Mouse (Mus musculus) embryo, embryonic 9.5 days (tissue): ENCODE data around the gene Ccdc181.
A peak's percentile ranks its signal among the peaks of the same experiment; 100 is the strongest.
"Not testable (repeated sequence)": the region's sequence is repeated elsewhere in the genome, so short reads cannot be mapped to it uniquely, and the experiment has no call there.

Source experiments
- DNase-seq: peaks from one replicate; pipeline ENCODE4 v3.0.0-alpha.2; 2017; ENCODE audit errors: extremely low spot score

Gene Ccdc181

DNA sequence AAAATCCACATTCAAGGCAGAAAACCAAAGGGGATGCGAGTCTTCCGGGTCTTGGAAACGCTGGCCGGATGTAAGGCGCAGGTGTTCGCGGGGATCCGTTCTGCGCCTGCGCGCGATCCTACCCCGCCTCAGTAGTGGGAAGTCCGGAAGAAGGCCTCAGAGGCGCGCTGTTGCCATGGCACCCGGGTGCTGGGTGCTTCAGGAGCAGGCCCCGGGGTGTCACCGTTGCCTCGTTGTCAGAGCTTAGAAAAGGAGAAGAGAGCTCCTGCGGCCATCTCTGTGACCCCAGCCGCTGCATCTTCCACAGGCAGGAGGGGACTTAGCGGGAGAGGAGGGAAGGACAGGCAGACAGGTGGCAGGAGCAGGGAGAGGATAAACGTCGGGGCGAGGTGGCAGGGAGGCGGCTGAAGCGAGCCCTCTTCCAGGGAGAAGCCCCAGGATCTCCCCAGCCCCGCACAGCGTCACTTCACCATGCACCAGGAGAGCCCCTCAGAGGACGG, at the start of gene Ccdc181:
Gene Ccdc181, plus strand, starts transcription at position 131 of the 500 bp plus-strand sequence.
- DNase-seq = peak; percentile 88

DNA sequence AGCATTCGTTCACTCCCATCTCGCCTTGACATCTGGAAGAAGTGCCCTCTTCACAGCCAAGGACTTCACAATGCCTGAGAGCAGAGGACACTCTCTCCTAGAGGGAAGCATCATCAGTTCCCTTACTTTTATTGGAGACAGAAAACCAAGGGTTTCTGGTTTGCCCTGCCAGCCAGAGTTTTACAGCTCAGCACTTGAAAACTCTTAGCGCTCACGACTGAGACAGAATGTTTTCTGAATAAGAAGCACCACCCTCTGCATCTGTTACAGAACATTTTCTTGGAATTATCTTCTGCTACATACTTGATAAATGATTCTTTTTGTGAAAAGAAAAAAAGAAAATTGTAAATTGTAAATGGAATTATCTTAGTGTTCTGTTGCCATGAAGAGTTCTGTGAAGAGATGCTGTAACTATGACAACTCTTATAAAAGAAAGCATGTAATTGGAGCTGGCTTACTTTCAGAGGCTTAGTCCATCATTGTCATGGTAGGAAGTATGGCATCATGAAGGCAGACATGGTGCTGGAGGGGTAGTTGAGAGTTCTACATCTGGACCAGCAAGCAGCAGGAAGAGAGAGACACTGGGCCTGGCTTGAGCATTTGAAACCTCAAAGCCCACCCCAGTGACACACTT, 43.3 kb upstream of the Ccdc181 start:
- DNase-seq = not testable (repeated sequence)

- no peak for DNase-seq
Measured at GRCm38 (mm10) chr1:164233447-164233846, 41.9 kb upstream of the Ccdc181 start.

DNA sequence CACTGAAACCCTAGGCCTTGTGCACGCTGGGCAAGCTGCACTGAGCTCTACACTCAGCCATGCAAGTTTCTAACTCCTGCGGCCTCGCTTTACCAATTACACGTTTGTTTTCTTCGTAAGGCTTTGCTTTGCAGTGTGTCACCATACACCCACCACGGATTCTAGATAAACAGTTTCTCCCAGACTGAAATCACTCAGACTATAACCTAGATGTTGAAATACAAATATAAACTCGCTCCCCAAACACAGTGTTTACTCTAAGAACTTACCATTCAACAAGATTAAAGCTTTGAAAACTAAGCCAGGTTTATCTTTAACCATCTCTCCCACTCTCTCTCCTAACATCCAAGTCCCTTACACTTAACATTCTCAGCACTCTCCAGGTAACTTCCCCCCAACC, 40.3 kb upstream of the Ccdc181 start:
- DNase-seq = no peak

- DNase-seq = no peak
Measured at GRCm38 (mm10) chr1:164236078-164236477, 39.3 kb upstream of the Ccdc181 start.

- no peak for DNase-seq
Measured at GRCm38 (mm10) chr1:164241494-164241893, 33.9 kb upstream of the Ccdc181 start.

DNA sequence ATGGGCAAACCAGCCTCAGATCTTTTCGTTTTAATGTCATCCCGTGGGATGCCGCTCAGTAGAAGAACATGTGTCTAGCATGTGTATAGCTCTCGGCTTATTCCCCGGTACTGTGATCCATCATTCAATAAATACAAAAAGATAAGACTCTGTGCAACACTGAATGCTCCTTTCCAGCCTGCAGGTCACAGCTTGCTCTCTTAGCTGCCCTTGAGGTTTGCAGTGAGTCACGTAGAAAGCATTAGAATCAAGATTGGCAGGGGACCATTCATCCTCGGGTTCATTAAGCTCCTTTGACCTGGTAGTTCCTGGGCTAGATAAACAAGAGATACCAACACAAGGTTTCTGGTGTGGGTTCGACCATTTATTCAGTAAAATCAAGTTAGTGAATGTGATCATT, 32.6 kb upstream of the Ccdc181 start:
- DNase-seq = no peak

DNA sequence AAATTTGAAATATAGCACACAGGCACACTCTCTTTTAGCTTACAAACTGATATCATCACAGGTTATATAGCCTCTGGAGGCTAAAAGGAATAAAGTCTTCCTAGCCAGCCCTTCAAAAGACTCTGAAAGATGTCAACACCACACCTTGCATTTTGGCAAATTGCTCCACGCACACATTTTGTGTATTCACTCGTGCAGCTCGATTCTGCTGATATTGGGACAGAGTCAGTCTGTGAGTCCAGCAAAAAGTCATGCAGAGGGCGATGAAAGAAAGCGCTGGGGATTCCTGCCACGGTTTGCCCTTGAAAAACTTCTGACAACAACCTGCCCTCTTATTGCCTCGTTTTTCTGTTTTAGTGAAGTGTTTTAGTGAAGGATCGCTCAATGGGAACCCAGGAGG, 27.9 kb upstream of the Ccdc181 start:
- no peak for DNase-seq

DNA sequence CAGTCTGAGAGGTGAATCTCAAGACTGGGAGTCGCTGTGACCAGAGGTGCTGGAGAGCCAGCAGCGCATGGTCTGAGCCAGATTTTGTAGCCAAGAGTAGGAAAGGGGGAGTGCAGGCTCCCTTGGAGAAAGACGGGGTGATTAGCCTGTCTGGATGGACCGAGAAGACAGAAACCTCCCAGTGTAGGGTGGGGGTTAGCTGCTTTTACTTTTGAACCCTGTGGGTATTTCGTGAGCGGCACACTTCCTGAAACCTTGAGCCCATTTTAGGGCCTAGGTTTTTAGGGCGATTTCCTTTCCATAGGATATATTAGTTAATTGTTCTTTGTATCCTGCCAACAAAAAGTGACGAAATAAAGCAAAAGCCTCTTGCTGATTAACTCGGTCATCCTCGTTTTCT, 27.4 kb upstream of the Ccdc181 start:
- DNase-seq = peak; percentile 42

DNA sequence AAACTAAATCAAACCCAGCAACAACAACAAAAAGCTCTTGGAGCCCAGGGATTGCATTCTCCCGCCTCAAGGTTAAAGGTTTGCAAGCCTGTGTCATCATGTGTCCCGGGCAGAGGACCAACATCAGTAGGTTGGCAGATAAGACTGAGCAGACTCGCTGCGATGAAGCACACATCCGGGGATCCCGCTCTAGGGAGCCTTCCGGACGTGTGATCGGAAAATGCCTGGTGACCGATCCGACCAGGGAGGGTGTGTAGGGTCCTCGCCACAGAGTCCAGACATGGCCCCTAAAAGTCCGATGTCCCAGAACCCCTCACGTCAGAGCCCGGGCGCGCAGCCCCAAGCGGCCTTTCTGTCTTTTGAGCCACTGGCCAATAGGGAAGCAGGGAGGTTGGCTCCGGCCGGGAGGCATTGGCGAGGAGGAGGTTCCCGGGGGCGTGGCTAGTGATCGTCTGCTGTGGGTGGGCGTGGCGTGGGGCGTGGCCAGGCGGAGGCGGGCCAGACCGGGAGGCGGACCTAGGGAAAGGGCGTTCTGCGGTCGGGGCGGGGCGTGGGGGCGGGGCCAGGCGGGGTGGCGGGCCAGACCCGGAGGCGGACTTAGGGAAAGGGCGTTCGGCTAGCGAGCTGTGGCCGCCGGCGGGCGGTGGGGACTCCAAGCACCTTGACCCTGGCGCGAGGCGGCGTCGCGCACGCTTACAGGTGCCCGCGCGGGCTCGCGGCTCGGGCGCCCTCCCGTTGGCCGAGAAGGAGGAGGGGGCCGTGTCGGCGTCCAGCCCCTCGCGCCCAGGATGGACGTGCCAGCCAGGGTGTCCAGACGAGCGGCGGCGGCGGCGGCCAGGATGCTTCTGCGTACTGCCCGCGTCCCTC, 26.7 kb upstream of the Ccdc181 start, which contains the start of gene Slc19a2:
Gene Slc19a2, plus strand, starts transcription at position 582 of the 867 bp plus-strand sequence.
- peak; percentile 100 for DNase-seq

DNA sequence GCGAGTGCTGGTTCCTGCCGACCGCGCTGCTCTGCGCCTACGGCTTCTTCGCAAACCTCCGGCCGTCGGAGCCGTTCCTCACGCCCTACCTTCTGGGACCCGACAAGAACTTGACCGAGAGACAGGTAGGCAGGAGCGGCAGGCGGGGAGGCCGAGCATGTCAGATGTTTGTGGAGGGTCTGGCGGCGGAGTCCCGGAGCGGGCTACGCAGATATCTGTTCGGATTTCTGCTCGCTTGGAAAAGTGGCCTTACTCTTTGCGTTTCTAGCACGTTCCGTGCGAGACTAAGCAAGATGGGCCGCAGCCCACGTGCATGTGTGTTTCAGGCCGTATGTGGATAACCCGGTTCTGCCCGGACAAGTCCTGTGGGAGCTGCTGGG, 26.1 kb upstream of the Ccdc181 start:
- no peak for DNase-seq

DNA sequence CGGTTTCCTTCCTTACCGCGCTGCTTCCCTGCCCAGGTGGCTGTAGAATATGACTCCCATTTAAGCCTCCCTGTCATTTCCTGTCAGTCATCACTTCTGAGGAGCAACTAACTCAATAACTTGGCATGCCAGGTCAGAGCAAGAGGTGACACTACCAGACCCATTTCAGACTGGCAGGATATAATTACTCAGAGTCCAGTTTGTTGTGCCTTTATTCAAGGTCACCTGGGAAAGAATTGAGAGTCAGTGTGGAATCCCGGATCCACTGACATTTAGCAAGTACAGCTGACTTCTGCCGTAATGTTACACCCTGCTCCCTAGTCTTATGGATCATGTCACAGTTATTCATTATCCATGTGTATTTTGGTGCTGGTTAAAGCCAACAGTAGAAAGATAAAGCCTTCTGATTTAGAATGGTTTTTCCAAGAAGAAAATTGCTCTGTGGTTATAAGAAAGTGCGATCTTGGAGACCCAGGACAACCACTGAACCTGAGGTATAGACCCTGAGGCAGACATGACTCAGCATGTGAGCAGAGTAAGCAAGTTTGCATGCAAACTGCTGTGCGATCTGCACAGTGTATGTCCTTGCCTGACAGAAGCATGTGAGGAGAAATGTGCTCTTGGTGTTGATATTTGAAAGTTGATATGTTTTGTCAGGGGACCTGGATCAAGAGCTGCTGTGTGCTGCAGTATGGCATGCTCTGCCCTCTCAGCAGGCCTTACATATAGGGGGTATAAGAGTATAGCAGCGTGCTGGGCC, 24.8 kb upstream of the Ccdc181 start:
- no peak for DNase-seq

- no peak for DNase-seq
Measured at GRCm38 (mm10) chr1:164251438-164251837, 23.9 kb upstream of the Ccdc181 start.

DNA sequence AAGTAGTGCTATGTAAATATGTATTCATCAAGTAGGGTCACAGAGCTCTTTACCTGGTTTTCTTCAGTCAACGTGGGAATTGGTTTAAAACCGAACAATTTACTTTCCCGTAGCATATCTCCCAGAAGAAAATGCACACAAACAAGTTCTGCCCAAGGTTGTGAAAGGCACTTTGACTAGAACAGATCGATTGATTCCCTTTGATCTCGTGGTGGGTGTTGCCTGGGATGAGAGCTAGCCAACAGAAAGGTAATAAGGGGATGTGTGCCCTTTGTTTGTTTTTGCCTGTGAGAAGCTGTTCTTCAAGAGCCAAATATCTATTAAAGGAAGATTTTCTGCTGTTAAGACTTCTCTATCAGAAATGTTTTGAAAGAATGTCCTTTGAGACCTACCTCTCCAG, 22.8 kb upstream of the Ccdc181 start:
- DNase-seq = no peak

DNA sequence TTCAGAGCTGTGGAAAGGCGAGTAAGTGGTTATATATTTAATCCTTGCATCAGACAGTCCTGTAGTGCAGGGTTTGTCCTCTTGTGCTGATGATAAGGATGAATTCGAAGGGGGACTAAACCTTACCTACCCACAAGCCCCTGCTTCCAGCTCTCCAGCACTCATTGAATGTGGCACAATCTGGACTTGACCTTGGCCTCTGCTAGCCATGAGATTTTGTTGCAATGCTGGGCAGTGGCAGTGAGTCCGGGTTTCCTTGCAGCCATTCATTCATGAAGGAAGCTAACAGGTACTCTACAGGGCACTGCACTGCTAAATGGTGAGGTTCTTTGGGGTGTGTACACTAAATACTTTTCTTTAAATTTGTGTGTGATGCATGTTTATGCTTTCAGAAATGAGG, 20.5 kb upstream of the Ccdc181 start:
- DNase-seq = no peak

- no peak for DNase-seq
Measured at GRCm38 (mm10) chr1:164260171-164261028, 15.0 kb upstream of the Ccdc181 start.

- DNase-seq = no peak
Measured at GRCm38 (mm10) chr1:164261553-164261952, 13.8 kb upstream of the Ccdc181 start.

- no peak for DNase-seq
Measured at GRCm38 (mm10) chr1:164270941-164271340, 4.4 kb upstream of the Ccdc181 start.

DNA sequence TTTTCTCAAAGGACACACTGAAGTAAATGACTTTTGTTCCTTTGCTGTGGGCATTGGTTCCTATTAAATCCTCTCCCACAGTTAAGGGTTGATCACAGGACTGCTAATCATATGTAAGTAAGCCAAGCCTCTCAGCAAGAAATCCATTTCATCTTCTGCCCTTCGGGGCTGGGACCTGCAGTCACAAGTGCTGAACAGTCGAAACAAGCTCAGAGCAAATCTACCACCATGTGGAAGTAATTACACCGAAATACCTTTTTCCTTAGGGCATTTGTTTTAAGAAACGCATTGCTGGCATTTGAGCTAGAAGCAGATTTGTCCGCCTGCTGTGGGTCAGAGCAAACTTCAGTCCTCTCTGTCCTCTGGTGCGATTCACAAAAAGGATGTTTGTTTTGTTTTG, 1.7 kb upstream of the Ccdc181 start:
- no peak for DNase-seq

DNA sequence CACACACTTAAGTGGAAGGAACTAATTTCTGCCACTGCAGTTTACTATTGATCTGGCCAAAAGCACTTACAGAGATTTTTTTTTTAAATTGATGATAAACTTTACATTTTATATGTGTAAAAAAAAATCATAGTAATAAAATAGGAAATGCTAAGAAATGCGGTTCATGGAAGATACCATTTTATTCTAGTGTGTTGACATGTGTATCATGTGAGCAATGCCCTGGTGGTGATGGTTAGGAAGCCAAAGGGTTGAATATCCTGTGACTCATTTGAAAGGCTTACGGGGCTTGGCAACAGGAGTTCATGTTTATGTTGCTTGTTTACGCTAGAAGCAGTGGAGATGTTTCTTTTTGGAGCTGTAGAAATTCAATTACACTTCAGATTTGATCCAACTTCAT, 1.2 kb downstream of the Ccdc181 start:
- no peak for DNase-seq

GRCm38 (mm10) chr1:164279332-164279731, 3.9 kb downstream of the Ccdc181 start:
- DNase-seq = no peak
